14 mouse cellular contexts compared by ENCODE assay signal in the genomic region with DNA sequence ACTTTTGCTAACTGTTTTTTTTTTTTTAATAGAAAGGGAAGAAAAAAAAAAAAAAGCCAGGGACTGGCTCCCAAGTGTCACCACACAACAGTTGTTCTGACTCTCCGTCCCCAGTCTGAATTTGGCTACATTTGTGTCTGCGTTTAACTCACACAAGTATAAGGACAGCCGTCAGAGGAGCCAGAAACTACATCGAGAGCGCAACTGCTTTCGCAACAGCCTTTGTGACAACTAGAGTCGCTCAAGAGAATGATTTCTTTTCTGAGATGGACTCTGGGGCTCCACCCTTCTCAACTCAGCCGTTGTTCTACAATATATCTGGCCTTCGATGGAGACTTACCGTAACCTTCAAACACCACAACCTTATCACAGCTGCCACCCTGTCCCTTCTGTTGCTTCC.
A peak's percentile ranks its signal among the peaks of the same experiment; 100 is the strongest.
DNase-seq lines count a peak whose midpoint lies in the region; ATAC-seq and TF ChIP-seq lines count a peak whose summit lies in the region.
"Had no signal": no experiment of that assay in that cellular context is flagged by ENCODE, and none has a peak within 500 bp of the region (broad histone marks: within the 10 kb centered on the region; RNA-seq: fewer than 3 reads in every experiment).

No protein-coding gene starts in this region.

- no peaks in the 10 kb centered on the region for H3K9me3 ChIP-seq in intestine, postnatal 0 days (ENCODE audit: control insufficient read depth)
- H3K9me3 ChIP-seq in intestine, embryonic 15.5 days, result no peaks in the 10 kb centered on the region
- H3K9me3 ChIP-seq in liver, embryonic 13.5 days (replicated peaks), result no peaks in the 10 kb centered on the region
- H3K9me3 ChIP-seq: kidney, embryonic 15.5 days; midbrain, embryonic 15.5 days had no signal

- ATAC-seq in intestine, postnatal 0 days, result no peak
- ATAC-seq in intestine, embryonic 15.5 days, result no peak
- peak; percentile 53; the same call in 1 of the 2 replicates for ATAC-seq in liver, embryonic 13.5 days (ENCODE audit: low read depth)

- no peaks in the 10 kb centered on the region for H3K4me1 ChIP-seq in intestine, postnatal 0 days (replicated peaks; ENCODE audit: control insufficient read depth, insufficient read depth, low read length)
- peaks cover 13% of the 10 kb centered on the region for H3K4me1 ChIP-seq in intestine, embryonic 15.5 days (replicated peaks)
- peaks cover 30% of the 10 kb centered on the region for H3K4me1 ChIP-seq in liver, embryonic 13.5 days (replicated peaks)

- peak overlapping the region; percentile 68; the same call in 1 of the 2 replicates for H3K4me2 ChIP-seq in intestine, postnatal 0 days (replicated peaks; ENCODE audit: low read depth)
- no peak overlapping the region for H3K4me2 ChIP-seq in intestine, embryonic 15.5 days (replicated peaks)
- peak overlapping the region; percentile 62 for H3K4me2 ChIP-seq in liver, embryonic 13.5 days

- no peak for TF ChIP-seq CTCF in intestine, postnatal 0 days (IDR thresholded peaks at IDR 0.05; ENCODE audit: low read depth)

- 32% methylated on average over 10 of the region's 10 CpGs for WGBS in intestine, postnatal 0 days
- WGBS in intestine, embryonic 15.5 days, result 53% methylated on average over 10 of the region's 10 CpGs
- 22% methylated on average over 10 of the region's 10 CpGs for WGBS in liver, embryonic 13.5 days (ENCODE audit: insufficient replicate concordance)

- H3K36me3 ChIP-seq in intestine, postnatal 0 days (ENCODE audit: control insufficient read depth, insufficient read depth), result no peaks in the 10 kb centered on the region
- H3K36me3 ChIP-seq in intestine, embryonic 15.5 days, result no peaks in the 10 kb centered on the region
- H3K36me3 ChIP-seq in liver, embryonic 13.5 days, result no peaks in the 10 kb centered on the region
- H3K36me3 ChIP-seq: kidney, embryonic 15.5 days; midbrain, embryonic 15.5 days had no signal

- peak; percentile 16 for DNase-seq in c-Kit-positive CD71-positive TER-119-positive erythroid progenitor cells, embryonic 14.5 days (ENCODE audit: low spot score)
- DNase-seq in liver, embryonic 13.5 days, result no peak
- peak; percentile 43 for DNase-seq in lung, postnatal 36 days
- no peak for DNase-seq in urinary bladder, adult 2 months (ENCODE audit: low spot score)
- DNase-seq in ovary, adult 18-20 months (ENCODE audit: low spot score), result no peak
- DNase-seq: adrenal gland, postnatal 36 days; cerebellum, adult 11-12 months; gastrocnemius, adult 2 months had no signal

- H3K4me3 ChIP-seq in intestine, postnatal 0 days (ENCODE audit: low read depth, low read length), result no peak overlapping the region
- no peak overlapping the region for H3K4me3 ChIP-seq in intestine, embryonic 15.5 days (replicated peaks)
- H3K4me3 ChIP-seq in liver, embryonic 13.5 days (replicated peaks), result no peak overlapping the region

- no peak overlapping the region for H3K9ac ChIP-seq in intestine, postnatal 0 days (ENCODE audit: low read depth, low read length)
- H3K9ac ChIP-seq in intestine, embryonic 15.5 days, result no peak overlapping the region
- no peak overlapping the region for H3K9ac ChIP-seq in liver, embryonic 13.5 days

- no peaks in the 10 kb centered on the region for H3K27me3 ChIP-seq in intestine, postnatal 0 days (replicated peaks; ENCODE audit: control insufficient read depth, insufficient read depth, low read length)
- H3K27me3 ChIP-seq in intestine, embryonic 15.5 days (replicated peaks), result no peaks in the 10 kb centered on the region
- H3K27me3 ChIP-seq in liver, embryonic 13.5 days, result no peaks in the 10 kb centered on the region
- H3K27me3 ChIP-seq: kidney, embryonic 15.5 days had no signal

- no peak overlapping the region for H3K27ac ChIP-seq in intestine, postnatal 0 days (ENCODE audit: low read depth, low read length)
- H3K27ac ChIP-seq in intestine, embryonic 15.5 days, result no peak overlapping the region
- H3K27ac ChIP-seq in liver, embryonic 13.5 days, result no peak overlapping the region
- H3K27ac ChIP-seq: hindbrain, postnatal 0 days; layer of hippocampus, adult 2 months; midbrain, embryonic 15.5 days had no signal

Comparison
In these comparisons a context has a peak if more than half of its experiments do, and no peak if none do; other contexts are left out.
1. DNase-seq: peak in c-Kit-positive CD71-positive TER-119-positive erythroid progenitor cells, embryonic 14.5 days (single experiment) and lung, postnatal 36 days (single experiment); none in liver, embryonic 13.5 days (single experiment), urinary bladder, adult 2 months (single experiment) and ovary, adult 18-20 months (single experiment).